Mouse (Mus musculus) T-cell, adult 2 months (primary cell): ENCODE results near the gene Sag.
A peak's percentile ranks its signal among the peaks of the same experiment; 100 is the strongest.

Experiments used
- DNase-seq: peaks from one replicate; pipeline ENCODE4 v3.0.0; 2022; ENCODE audit warnings: low spot score

Sag gene

DNA sequence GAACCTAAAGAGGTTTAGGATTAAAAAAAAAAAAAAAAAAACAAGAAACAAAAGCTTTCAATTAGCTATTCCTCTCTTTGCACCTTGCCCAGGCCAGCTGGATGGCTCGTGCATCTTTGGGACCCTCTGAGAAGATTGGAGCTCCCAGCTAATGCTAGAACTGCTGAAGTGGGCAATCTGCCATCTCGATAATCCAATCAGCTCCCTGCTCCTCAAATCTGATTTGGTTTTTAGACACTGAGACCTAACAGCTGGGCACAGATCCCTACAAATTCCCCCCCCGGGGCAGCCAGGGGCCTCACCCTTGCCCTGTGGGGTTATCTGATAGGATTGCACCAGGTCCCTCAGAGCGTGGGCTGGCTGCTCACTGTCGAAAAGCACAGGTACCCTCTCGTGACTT lies at the start of gene Sag:
Gene Sag (plus strand): TSS at position 105 of the 400 bp plus-strand sequence.
- no peak for DNase-seq

GRCm38 (mm10) chr1:87755641-87756470 lies 47.6 kb upstream of the Sag start, which contains the start of gene Atg16l1:
TSS of gene Atg16l1 (plus strand) at chr1:87755870.
- peak; percentile 96 for DNase-seq

GRCm38 (mm10) chr1:87763821-87764220 lies 39.7 kb upstream of the Sag start:
- no peak for DNase-seq

- DNase-seq, result no peak
Observed at GRCm38 (mm10) chr1:87765741-87766140, 37.7 kb upstream of the Sag start.

- peak; percentile 40 for DNase-seq
Observed at GRCm38 (mm10) chr1:87766233-87766632, 37.2 kb upstream of the Sag start.

- DNase-seq, result no peak
Observed at GRCm38 (mm10) chr1:87769263-87769662, 34.2 kb upstream of the Sag start.

DNA sequence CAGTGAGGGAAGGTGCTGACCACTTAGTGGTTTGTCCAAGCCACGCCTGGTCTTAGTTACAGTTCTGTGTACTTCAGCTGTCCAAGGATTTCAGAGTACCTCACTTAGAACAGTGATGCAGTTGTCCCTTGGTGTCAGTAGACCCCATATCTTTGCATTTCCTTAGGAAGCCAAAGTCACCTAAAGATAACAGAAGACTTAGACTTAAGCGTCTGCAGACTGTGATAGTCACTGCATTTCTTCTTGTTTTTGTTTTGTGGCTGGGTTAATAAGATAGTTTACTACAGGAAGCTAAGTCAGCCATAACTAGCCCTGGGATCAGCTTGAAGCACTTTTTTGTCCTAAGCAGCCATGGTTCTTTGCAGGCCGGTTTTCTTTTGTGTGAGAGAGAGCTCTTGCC lies 33.0 kb upstream of the Sag start:
- DNase-seq, result no peak

- no peak for DNase-seq
Observed at GRCm38 (mm10) chr1:87771724-87772123, 31.8 kb upstream of the Sag start.

- no peak for DNase-seq
Observed at GRCm38 (mm10) chr1:87773336-87773735, 30.1 kb upstream of the Sag start.

- no peak for DNase-seq
Observed at GRCm38 (mm10) chr1:87774845-87775244, 28.6 kb upstream of the Sag start.

DNA sequence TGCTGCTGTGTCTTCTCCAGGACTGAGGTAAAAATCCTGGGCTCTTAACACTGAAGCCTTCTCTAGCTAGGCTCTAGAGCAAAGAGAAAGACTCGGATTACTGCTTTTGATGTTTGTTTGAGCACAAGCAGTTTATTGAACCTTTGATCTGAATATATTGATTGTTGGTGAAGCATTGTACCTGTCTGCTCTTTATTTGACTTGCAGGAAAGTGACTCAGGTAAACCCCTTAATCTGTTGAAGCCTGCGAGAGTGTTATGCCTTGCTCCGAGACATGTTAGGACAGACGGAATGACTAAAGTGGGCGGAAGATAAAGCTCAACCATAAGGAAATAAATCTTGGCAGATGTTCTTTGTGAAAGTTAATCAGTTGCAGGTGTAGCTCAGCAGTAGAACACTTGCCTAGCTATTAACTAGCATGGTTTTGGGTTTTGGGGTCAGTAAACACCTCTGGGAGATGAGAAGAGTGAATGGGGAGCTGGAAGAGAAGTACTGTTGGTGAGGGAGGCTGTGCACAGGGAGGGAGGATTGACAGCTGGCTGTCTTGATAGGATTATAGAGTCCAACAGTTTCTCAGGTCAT lies 24.2 kb upstream of the Sag start:
- no peak for DNase-seq

- DNase-seq, result no peak
Observed at GRCm38 (mm10) chr1:87785703-87786102, 17.8 kb upstream of the Sag start.

GRCm38 (mm10) chr1:87786251-87786650 lies 17.2 kb upstream of the Sag start:
- no peak for DNase-seq

GRCm38 (mm10) chr1:87789665-87790064 lies 13.8 kb upstream of the Sag start:
- DNase-seq, result no peak

- DNase-seq, result no peak
Observed at GRCm38 (mm10) chr1:87792438-87793137, 10.9 kb upstream of the Sag start.

DNA sequence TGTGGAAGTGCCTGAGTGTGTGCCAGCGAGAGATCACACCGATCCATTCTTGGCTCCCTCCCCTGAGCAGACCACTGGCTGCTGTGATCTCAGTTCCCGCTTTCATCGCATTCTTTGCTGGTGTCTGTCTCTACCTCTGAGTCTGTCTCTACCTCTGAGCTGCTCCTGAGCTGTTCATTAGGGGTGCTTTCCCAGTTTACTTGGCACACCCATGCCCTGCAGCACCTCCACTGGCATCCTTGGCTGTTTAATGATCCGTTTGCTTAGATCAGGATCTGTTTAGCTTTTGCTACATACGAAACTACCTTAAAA lies 10.4 kb upstream of the Sag start:
- DNase-seq, result no peak

DNA sequence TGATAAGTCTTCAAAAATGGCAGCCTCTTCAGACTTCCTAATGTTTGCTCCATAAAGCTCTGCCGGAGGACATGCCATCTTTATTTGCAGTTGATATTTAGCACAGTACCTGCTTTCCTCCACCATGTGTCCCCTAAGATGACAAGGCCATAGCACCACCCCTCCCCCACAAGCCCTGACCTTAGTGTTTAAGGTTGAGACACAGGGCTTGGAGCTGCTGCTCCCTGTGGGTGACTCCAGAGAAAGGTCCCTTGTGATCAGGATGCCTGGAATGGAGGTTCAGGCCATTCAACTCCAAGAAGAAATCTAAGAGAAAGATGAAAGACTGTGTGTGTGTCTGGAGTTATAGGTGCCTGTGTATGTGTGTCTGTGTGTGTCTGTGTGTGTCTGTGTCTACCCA lies 5.8 kb upstream of the Sag start:
- DNase-seq, result no peak

DNA sequence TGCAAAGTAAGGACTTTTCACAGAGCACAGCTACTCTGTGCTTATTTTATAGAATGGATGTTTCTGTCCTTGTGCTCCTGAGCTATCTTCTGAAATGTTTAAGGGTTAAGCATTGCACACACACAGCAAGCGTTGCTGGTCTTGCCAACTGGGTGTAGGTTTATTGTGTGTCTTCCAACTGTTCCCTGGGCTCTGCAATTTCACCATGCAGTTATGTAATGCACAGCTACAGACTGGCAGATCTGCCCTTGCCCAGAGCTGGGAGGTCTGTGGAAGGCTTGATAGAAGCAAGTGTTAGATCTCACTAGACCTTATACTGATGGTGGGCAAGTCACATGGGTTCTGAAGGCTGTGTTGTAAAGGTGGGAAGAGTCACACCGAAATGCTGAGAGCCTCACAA lies 5.2 kb upstream of the Sag start:
- DNase-seq, result no peak

- no peak for DNase-seq
Observed at GRCm38 (mm10) chr1:87807751-87808150, 4.3 kb downstream of the Sag start.

GRCm38 (mm10) chr1:87811391-87811790 lies 7.9 kb downstream of the Sag start:
- no peak for DNase-seq

GRCm38 (mm10) chr1:87812061-87812460 lies 8.6 kb downstream of the Sag start:
- no peak for DNase-seq

GRCm38 (mm10) chr1:87813155-87813554 lies 9.7 kb downstream of the Sag start:
- no peak for DNase-seq

DNA sequence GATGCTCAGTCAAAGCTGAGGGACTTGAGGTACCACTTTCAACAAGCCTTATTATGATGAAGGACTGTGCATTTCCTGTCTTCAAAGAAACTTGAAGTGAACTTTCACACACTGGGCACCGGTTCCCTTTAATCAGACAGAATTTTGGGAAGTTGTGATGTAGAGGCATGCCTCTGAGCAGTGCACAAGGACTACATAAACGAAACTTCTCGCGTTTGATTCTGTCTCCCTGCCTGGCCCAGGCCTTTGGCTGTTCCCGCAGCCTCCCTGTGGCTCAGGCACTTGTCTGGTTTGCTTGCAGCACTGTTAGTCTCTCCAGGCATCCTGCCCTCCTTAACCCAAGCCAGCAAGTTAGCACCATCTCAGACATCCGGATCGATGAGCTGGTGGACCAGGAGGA lies 10.2 kb downstream of the Sag start:
- peak; percentile 58 for DNase-seq
